In genomic region chr17:30006877-30007276, GRCm38 (mm10) we compare ENCODE assay signal across 8 mouse cellular contexts. TPM values are rescaled to one million over a fixed set of nuclear protein-coding genes. Genes with fewer than 3 reads are reported as not detected.
A peak's percentile ranks its signal among the peaks of the same experiment; 100 is the strongest.
DNase-seq lines count a peak whose midpoint lies in the region; ATAC-seq and TF ChIP-seq lines count a peak whose summit lies in the region.
"Had no signal": no experiment of that assay in that cellular context is flagged by ENCODE, and none has a peak within 500 bp of the region (broad histone marks: within the 10 kb centered on the region; RNA-seq: fewer than 3 reads in every experiment).

No protein-coding gene starts in this region.

- H3K4me3 ChIP-seq in lung, embryonic 14.5 days (ENCODE audit: low read depth, low read length), result peak overlapping the region; percentile 93; the same call in 1 of the 2 replicates
- H3K4me3 ChIP-seq in forebrain, postnatal 0 days (ENCODE audit: low read depth, low read length), result no peak overlapping the region
- H3K4me3 ChIP-seq in limb, embryonic 14.5 days (replicated peaks; ENCODE audit: low read length), result no peak overlapping the region

- no peaks in the 10 kb centered on the region for H3K36me3 ChIP-seq in lung, embryonic 14.5 days (ENCODE audit: insufficient read depth)
- no peaks in the 10 kb centered on the region for H3K36me3 ChIP-seq in forebrain, postnatal 0 days (ENCODE audit: insufficient read depth)
- H3K36me3 ChIP-seq in limb, embryonic 14.5 days (ENCODE audit: control insufficient read depth, insufficient read depth, low read length), result no peaks in the 10 kb centered on the region

- peaks cover 24% of the 10 kb centered on the region for H3K4me1 ChIP-seq in lung, embryonic 14.5 days (ENCODE audit: insufficient read depth)
- H3K4me1 ChIP-seq in forebrain, postnatal 0 days (ENCODE audit: insufficient read depth), result peaks cover 19% of the 10 kb centered on the region
- H3K4me1 ChIP-seq in limb, embryonic 14.5 days (ENCODE audit: control insufficient read depth, insufficient read depth, low read length), result peaks cover 35% of the 10 kb centered on the region

- H3K9ac ChIP-seq in lung, embryonic 14.5 days, result no peak overlapping the region
- no peak overlapping the region for H3K9ac ChIP-seq in forebrain, postnatal 0 days
- H3K9ac ChIP-seq in limb, embryonic 14.5 days (ENCODE audit: low read depth, low read length, severe bottlenecking), result no peak overlapping the region

- TF ChIP-seq POLR2A in limb, embryonic 14.5 days (IDR thresholded peaks at IDR 0.05; ENCODE audit: borderline replicate concordance, extremely low read depth, insufficient read depth, insufficient read length), result no peak

- no peaks in the 10 kb centered on the region for H3K9me3 ChIP-seq in lung, embryonic 14.5 days (ENCODE audit: low read depth, low read length)
- no peaks in the 10 kb centered on the region for H3K9me3 ChIP-seq in forebrain, postnatal 0 days (ENCODE audit: low read length)
- H3K9me3 ChIP-seq in limb, embryonic 14.5 days (ENCODE audit: control insufficient read depth, low read length), result no peaks in the 10 kb centered on the region

- TF ChIP-seq CTCF in lung, embryonic 14.5 days (IDR thresholded peaks at IDR 0.05; ENCODE audit: low read depth), result no peak
- TF ChIP-seq CTCF in forebrain, postnatal 0 days (IDR thresholded peaks at IDR 0.05; ENCODE audit: low read depth), result no peak

- H3K27me3 ChIP-seq in lung, embryonic 14.5 days (ENCODE audit: insufficient read depth, low read length), result no peaks in the 10 kb centered on the region
- no peaks in the 10 kb centered on the region for H3K27me3 ChIP-seq in forebrain, postnatal 0 days (ENCODE audit: insufficient read depth, low read length)
- H3K27me3 ChIP-seq in limb, embryonic 14.5 days (ENCODE audit: control insufficient read depth, insufficient read depth, low read length), result no peaks in the 10 kb centered on the region

- H3K4me2 ChIP-seq in lung, embryonic 14.5 days, result peak overlapping the region; percentile 77
- H3K4me2 ChIP-seq in forebrain, postnatal 0 days (ENCODE audit: low read depth), result peak overlapping the region; percentile 77
- H3K4me2 ChIP-seq in limb, embryonic 14.5 days (replicated peaks; ENCODE audit: low read depth, low read length, severe bottlenecking), result peak overlapping the region; percentile 26; the same call in 1 of the 2 replicates

- WGBS in lung, embryonic 14.5 days, result 73% methylated on average over 2 of the region's 2 CpGs
- 83% methylated on average over 2 of the region's 2 CpGs for WGBS in forebrain, postnatal 0 days
- WGBS in limb, embryonic 14.5 days, result 85% methylated on average over 2 of the region's 2 CpGs

- ATAC-seq in lung, embryonic 14.5 days (ENCODE audit: insufficient read depth), result no peak
- ATAC-seq in forebrain, postnatal 0 days, result no peak
- ATAC-seq in limb, embryonic 14.5 days (ENCODE audit: low FRiP score, low read depth), result no peak

- H3K27ac ChIP-seq in lung, embryonic 14.5 days (ENCODE audit: low read depth), result no peak overlapping the region
- H3K27ac ChIP-seq in forebrain, postnatal 0 days (ENCODE audit: low read depth, low read length), result no peak overlapping the region
- H3K27ac ChIP-seq in limb, embryonic 14.5 days (replicated peaks; ENCODE audit: low read depth, low read length), result 0 out of 2 replicates have a peak overlapping the region, but pooled peaks have one; percentile 16

- DNase-seq in lung, embryonic 14.5 days, result no peak
- DNase-seq in lung, postnatal 25 days (ENCODE audit: low spot score), result no peak
- DNase-seq in forebrain, postnatal 0 days, result no peak
- no peak for DNase-seq in limb, embryonic 14.5 days (ENCODE audit: low spot score)
- peak; percentile 45 for DNase-seq in skeletal muscle tissue, adult 2 months (ENCODE audit: low read depth, low spot score)
- DNase-seq in frontal cortex, postnatal 10 days (ENCODE audit: low spot score in 2 of 2), result no peak
- no peak for DNase-seq in gastrocnemius, postnatal 10 days
- DNase-seq: thymus, postnatal 36 days had no signal

RNA-seq across cellular contexts. Expression of gene Zfand3, which starts 2.3 kb away (rescaled TPM):
- 41.2 and 47.5 TPM in 2 replicates for polyA plus RNA-seq in lung, embryonic 14.5 days (2014; fragmentation: Nextera tagmentation; extraction: Ambion mirVana)
- total RNA-seq in forebrain, postnatal 0 days (2014; rRNA removed), result 77.0 and 91.5 TPM in 2 replicates
- 48.5 and 48.7 TPM in 2 replicates for polyA plus RNA-seq in forebrain, postnatal 0 days (2015; fragmentation: Nextera tagmentation; extraction: Ambion mirVana)
- 107 and 121 TPM in 2 replicates for polyA plus RNA-seq in limb, embryonic 14.5 days (2012; rRNA removed)
- polyA plus RNA-seq in limb, embryonic 14.5 days (2014; fragmentation: Nextera tagmentation; extraction: Ambion mirVana), result 43.1 and 45.0 TPM in 2 replicates
- 100 to 1,000 TPM; 111 to 119 TPM for total RNA-seq in gastrocnemius, postnatal 10 days (2021)

RNA-seq across cellular contexts. Expression of gene Mdga1, which starts 37.0 kb away (rescaled TPM):
- 4.7 and 8.9 TPM in 2 replicates for polyA plus RNA-seq in lung, embryonic 14.5 days (2014; fragmentation: Nextera tagmentation; extraction: Ambion mirVana)
- total RNA-seq in forebrain, postnatal 0 days (2014; rRNA removed), result 29.1 and 45.7 TPM in 2 replicates
- 7.6 and 10.9 TPM in 2 replicates for polyA plus RNA-seq in forebrain, postnatal 0 days (2015; fragmentation: Nextera tagmentation; extraction: Ambion mirVana)
- 13.2 and 15.0 TPM in 2 replicates for polyA plus RNA-seq in limb, embryonic 14.5 days (2012; rRNA removed)
- polyA plus RNA-seq in limb, embryonic 14.5 days (2014; fragmentation: Nextera tagmentation; extraction: Ambion mirVana), result 4.8 and 5.7 TPM in 2 replicates
- total RNA-seq in gastrocnemius, postnatal 10 days (2021), result 10 to 100 TPM; 62.3 to 71.8 TPM

Comparison
In these comparisons a context has a peak if more than half of its experiments do, and no peak if none do; other contexts are left out.
1. H3K4me2 ChIP-seq: peak in every context shown above with its lines; median percentile 77 in lung, embryonic 14.5 days; 77 in forebrain, postnatal 0 days; 26 in limb, embryonic 14.5 days.